Mouse (Mus musculus): ENCODE measurements around the gene Zmiz1. TPM values are rescaled to one million over a fixed set of nuclear protein-coding genes. Genes with fewer than 3 reads are reported as not detected.
A peak's percentile ranks its signal among the peaks of the same experiment; 100 is the strongest.

Gene Zmiz1
- total RNA-seq, 4 experiments from 2014 or later = 90.3 to 192 (median 125) TPM

GRCm38 (mm10) chr14:25456666-25457433, 2.1 kb upstream of the Zmiz1 start:
- no peak for DNase-seq

DNA sequence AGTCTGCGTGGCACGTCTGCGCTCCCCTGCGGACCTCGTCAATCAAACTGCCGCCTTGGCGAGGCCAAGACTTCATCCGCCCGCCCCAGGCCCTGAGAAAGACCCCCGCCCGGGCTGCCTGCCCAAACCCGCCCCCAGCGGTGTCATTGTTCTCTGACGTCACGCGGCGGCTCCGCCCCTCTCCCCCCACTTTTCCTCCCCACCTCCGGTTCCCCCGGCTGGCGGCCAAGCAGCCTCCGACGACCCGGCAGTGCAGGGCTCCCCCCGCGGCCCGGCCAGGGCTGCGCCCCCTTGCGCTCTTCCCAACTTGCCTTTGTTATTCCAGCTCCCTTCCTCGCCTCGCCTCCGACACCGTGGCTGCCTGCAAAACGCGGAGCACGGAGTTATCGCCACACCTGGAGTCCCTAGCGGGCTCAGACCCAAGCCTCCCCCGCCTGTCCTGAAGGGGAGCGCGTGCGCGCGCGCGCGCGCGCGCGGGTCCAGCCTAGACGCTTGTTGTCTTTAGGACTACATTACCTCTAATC, 1.5 kb upstream of the Zmiz1 start:
- DNase-seq = peak; percentile 96

DNA sequence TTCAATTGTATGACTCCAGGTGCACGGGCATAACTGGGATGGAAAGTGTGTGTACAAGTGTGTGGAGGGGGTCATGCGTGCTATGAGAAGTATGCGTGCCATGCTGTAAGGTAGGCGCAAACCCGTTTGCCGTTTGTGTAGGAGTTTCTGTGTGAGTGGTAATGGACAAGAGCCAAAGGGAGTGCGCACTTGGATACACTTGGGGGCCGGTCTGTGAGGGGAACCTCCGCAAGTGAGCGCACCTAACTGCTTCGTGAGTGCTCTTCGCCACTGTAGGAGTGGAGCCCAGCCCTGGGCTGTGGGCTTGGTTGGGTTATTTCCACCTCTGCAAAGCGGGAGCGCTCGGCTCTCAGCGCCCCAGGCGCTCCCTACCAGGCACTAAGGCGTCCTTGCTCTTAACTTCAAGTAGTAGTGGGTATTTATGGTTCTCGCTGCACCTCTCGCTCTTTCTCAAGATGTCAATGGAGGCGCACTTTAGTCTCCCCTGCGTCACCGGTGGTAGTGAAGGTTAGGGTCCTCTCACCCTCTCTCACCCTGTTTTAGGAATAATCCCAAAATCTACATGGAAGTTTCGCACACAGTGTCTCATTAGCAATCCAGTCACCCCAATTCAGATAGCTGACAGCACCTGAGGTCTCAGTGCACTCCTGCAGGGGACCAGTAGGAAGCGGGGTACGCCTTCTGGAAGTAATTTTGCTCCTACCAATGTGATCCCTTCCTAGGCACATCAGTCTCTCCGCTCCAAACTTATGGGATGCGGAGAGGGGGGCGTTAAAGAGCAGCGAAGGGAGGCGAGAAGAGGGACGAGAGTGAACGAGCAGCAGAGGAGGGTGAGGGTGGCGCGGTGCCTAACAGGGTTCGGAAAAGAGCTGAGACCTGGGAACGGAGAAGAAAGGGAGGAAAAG, 622 bp upstream of the Zmiz1 start:
- DNase-seq = no peak

- DNase-seq = peak; percentile 70
These were observed 511 bp downstream of the Zmiz1 start for GRCm38 (mm10) chr14:25459394-25459997.

- peak; percentile 61 for DNase-seq
These were observed 1.2 kb downstream of the Zmiz1 start for GRCm38 (mm10) chr14:25459998-25460800.

- DNase-seq = peak; percentile 84
These were observed 2.1 kb downstream of the Zmiz1 start for GRCm38 (mm10) chr14:25460801-25461675.

GRCm38 (mm10) chr14:25461676-25462385, 2.8 kb downstream of the Zmiz1 start:
- no peak for DNase-seq

GRCm38 (mm10) chr14:25462975-25463374, 4.0 kb downstream of the Zmiz1 start:
- DNase-seq = no peak

DNA sequence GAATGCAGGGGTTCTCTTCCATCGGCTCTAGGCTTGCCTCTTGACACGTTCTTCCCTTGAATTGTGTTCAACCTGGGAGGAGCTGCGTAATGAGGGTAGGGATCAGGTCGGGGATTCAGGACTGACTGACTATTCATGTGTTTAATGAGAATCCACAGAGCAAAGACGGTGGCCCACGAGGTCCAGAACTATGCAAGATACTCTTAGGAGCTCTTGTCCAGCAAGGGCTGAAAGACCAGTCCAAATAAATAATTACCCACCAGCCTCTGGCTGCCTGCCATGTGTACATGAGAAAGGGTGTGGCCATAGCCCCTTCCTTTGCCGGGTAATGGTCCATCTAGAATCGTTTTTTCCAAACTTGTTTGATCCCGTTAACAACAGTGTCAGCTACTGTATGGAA, 4.9 kb downstream of the Zmiz1 start:
- DNase-seq = no peak

- no peak for DNase-seq
These were observed 5.8 kb downstream of the Zmiz1 start for GRCm38 (mm10) chr14:25464611-25465307.

- no peak for DNase-seq
These were observed 7.4 kb downstream of the Zmiz1 start for GRCm38 (mm10) chr14:25466361-25466760.

DNA sequence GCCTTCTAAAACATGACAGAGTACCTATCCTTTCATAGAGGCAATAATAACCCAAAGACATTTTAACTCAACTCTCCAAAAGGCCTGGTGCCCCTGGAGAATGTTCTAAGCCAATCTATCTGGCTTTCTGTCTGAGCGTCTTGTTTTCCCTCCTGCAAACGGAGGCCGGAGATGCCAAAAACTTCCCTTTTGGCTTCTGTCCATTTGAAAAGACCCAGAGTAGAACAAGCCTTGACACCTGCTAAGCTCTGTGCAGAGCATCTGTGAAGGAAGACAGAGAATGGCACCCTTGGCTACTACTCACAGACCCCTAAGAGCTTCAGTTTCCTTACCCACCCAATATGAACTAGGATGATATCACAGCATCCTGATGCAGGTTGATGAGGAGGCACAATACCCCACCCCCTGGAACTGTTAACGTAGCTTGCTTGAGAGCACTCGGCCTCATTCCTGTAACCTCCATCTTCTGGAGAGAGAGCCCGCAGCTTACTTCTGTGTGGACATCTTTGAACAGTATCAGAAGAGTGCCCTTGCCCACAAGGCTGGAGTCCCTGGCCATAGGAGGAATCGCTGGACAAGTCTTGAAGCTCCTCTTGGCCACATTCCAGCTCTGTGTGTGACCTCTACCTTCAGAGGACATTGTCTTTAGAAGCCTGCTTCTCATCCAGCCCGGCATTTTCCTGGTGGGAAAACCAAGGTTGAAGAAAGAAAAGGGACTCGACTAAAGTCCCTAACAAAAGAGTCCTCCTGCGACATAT, 9.1 kb downstream of the Zmiz1 start:
- no peak for DNase-seq

- DNase-seq = no peak
These were observed 10.0 kb downstream of the Zmiz1 start for GRCm38 (mm10) chr14:25468891-25469529.

DNA sequence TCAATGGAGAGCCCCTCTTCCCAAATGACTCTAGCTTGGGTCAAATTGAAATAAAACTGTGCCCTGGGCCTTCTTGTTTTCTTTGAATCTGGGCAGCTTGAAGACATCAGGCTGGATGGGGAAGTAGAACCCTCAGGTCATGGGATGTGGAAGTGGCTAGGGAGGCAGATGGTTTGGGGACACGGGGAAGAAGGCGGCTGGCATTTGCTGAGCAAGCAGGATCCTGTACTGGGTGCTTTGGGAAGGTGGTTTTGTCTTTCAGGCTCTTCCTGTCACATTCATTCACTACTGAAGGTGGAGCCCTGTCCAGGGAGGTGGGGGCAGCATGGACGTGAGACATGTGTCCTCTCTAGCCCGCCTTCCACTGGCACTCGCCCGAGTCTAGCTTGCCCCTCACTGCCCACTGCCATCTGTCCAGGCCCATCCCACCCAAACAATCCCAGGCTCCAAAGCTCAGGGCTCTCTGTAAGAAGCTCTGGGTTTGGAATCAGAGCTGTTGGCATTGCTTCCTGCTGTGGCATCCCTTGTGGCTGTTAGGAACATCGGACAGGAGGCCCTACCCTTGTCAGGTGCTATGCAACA, 11.3 kb downstream of the Zmiz1 start:
- no peak for DNase-seq

DNA sequence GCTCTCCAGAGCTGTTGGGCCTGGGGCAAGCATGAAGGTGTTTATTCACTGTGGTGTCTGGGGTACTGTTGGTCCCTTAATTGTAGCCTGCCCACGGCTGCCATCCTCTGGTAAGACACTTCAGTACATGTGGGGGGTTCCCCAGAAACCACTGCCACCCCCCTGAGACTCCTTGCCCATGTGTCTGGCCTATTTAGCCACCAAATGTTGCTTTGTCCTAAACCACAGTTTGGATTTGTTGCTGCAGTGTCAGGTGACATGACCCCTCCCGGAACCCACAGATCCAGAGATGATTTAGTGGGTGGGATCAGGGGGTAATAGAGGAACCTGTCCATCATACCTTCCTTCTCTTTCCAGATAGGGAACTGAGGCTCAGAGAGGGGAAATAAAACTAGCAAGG, 12.1 kb downstream of the Zmiz1 start:
- no peak for DNase-seq

DNA sequence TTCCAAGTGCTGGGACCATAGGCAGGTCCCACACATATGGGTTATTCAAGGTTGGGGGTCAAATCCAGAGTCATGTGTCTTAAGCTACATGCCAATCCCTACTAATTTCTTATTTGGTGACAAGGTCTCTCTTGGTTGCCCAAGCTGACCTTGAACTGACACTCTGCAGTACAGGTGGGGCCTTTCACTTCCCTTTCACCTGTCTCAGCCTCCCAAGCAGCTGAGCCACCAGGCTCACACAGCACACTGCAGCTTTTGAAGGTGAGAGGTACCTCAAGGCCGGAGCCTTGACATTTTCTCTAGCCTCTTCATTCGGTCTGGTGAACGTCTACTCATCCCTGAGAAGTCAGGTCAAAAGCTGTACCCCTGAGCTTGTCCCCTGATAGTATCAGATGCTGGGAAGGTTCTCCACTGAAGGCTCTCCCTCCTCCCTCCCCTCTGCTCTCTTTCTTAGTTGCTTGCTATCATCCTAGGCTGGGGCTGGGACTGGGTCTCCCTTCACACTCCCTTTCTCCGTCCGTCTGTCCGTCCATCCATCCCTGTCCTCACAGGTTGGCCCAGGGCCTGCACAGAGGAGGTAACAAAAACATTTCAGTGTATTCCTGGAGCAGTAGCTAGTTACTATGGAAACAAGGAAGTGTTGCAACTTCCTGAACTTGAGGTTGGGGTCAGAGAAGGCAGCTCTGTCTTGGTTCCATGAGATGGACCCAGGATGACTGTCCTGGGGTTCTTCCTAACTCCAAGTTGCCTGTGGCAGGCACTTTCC, 13.3 kb downstream of the Zmiz1 start:
- DNase-seq = no peak

DNA sequence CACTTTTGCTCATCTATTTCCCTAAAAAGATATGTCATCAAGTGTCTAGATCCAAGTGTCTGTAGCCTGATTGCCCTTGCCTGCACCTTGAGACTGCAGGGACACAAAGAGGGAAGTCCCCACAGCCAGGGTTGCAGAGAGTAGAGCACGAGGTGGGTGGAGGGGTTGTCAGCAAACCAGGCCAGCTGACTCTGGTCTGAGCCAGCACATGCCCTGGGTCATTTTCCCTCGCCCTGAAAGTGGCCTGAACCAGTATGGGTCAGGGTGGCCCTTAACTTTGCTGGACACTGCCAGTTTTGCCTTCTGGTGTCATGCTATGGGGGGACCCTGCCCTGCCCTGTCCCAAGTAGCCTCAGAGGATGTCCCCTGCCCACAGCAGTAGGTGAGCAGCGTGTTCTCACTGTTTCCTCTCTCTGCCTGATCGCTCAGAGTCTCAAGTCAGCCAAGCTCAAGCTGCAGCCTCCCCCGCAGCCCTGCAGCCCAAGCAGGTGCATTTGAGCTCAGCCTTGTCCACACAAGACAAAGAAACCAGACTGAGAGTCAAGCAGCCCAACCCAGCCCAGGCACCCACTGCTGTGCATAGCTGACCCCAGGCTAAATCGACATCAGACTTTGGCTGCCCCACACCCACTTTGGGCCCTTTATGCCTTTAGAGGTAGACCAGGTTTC, 14.1 kb downstream of the Zmiz1 start:
- no peak for DNase-seq

All from adrenal gland, adult 8-10 months (tissue).